Mouse (Mus musculus): ENCODE data around the gene Prkar2a.

DNA sequence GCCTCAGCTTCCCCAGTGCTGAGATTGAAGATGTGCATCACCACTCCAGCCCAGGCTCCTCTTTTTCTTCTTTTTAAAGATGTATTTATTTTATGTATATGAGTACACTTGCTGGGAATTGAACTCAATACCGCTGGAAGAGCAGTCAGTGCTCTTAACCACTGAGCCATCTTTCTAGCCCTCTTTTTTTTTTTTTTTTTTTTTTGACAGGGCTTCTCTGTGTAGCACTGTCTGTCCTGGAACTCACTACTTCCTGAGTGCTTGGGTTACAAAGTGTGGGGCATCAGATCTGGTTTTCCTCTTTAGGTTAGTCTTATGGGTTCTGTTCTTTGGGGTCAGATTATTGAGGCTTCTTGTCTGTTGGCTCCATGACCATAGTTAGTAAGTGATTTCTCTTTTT, 5.4 kb downstream of the Prkar2a start:
- no peak for TF ChIP-seq CTCF (IDR thresholded peaks at IDR 0.05; ENCODE audit: borderline replicate concordance, control insufficient read depth, extremely low read depth, insufficient read depth, low read length, poor library complexity)
- no peak for TF ChIP-seq POLR2A (IDR thresholded peaks at IDR 0.05; ENCODE audit: control insufficient read depth, extremely low read depth, insufficient read depth, low read length, poor library complexity)

Measured in thymus, adult 2 months (tissue).